Mouse (Mus musculus): ENCODE results near the gene Ltb.

GRCm38 (mm10) chr17:35174201-35174977, 19.9 kb upstream of the Ltb start:
- TF ChIP-seq CTCF (IDR thresholded peaks at IDR 0.05; ENCODE audit: borderline replicate concordance, extremely low read depth, insufficient read depth, insufficient read length): no peak
- no peak for TF ChIP-seq POLR2A (IDR thresholded peaks at IDR 0.05; ENCODE audit: borderline replicate concordance, extremely low read depth, insufficient read depth, insufficient read length, poor library complexity, severe bottlenecking)

Data from brain, embryonic 14.5 days (tissue).